Mouse (Mus musculus): Measurements from ENCODE around the gene Ly6g5b.

DNA sequence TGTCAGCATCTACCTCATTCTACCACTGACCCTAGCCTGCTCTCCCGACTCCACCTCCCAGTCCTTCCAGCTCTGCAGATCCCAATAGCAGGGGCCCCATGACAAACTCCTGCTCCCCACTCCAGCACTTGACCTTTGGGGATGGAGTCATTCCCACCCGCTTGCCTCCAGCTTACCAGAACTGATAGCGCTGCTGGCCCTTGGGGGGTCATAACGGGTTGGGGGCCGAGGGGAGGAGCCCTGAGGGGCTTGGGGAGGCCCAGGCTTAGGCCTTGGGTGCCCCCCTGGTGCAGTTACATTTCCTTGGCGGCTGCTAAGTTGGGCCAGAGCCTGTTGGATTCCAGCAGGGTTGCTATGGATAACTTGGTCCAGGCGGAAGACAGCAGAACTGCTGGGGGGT lies 39.4 kb upstream of the Ly6g5b start:
- TF ChIP-seq POLR2A (IDR thresholded peaks at IDR 0.05; ENCODE audit: insufficient read depth, low read length): no peak
- TF ChIP-seq EP300 (IDR thresholded peaks at IDR 0.05; ENCODE audit: insufficient read depth, low read depth, low read length): no peak
- TF ChIP-seq CTCF (IDR thresholded peaks at IDR 0.05; ENCODE audit: low read depth, low read length): no peak

Measured in ES-Bruce4 (cell line).